Mouse (Mus musculus) kidney, adult 2 months (tissue): Measurements from ENCODE around the gene Mum1.

ENCODE experiments used
- CTCF ChIP-seq: fragments of 200-500 bp; conservative IDR thresholded peaks from 2 replicates; pipeline ENCODE4 v1.5.1; 2011; ENCODE audit warnings: low read depth, mild to moderate bottlenecking, control low read depth, low read length, moderate library complexity, mixed read lengths; ENCODE audit not compliant: insufficient read depth, insufficient read length
- POLR2A ChIP-seq: fragments of 200-500 bp; IDR thresholded peaks from one replicate; pipeline ENCODE4 v1.6.1; 2011; ENCODE audit warnings: low read depth, low read length, control low read depth

DNA sequence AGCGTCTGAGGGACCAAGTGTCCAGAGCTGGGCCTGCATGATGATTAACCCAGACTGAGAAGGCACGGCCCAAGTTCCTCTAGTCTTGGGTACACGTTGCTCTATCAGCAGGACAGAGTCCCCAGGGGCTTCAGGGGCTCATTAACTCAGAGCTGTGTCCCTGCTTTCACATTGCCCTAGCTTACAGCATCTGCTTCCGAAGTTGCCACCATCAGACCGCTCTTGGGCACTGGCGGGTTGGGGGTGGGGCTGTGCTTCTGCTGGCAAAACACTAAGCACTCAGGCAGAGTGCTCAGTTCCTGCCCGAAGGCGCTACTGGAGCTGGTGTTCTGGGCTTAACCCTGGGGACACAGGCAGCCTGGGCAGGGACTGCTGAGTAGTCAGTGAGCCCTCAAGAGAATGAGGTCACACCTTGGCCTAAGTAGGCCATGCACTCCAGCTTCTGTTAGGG is 55.7 kb downstream of the Mum1 start:
- TF ChIP-seq POLR2A = no peak
- no peak for TF ChIP-seq CTCF
